Mouse (Mus musculus): Measurements from ENCODE around the gene Ubac2.

DNA sequence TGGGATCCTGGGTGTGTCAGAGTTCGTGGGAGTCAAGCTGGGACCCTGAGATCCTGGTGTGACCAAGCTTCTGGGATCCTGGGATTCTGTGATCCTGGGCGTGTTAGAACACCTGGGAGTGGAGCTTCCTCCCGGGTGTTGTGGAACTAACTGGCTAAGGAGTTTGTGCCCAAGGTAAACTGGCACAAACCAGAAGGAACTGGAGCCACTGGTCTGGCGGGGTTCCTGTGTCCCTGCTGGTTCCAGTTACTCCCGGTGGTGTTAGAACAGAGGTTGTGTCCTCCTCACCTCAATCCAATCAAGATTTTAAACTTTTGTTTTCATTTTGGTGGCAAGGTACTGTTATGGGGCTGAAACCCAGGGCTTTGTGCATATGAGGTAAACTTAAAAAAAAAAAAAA, 67.7 kb downstream of the Ubac2 start:
- no peak for TF ChIP-seq CTCF (IDR thresholded peaks at IDR 0.05; ENCODE audit: low read depth, low read length)
- TF ChIP-seq POLR2A (IDR thresholded peaks at IDR 0.05; ENCODE audit: borderline replicate concordance, low read depth, low read length), result no peak
